Mouse (Mus musculus) G1E (cell line): ENCODE measurements at regions not wholly inside any gene's neighbourhood (a gene's known extent, or its start where the extent isn't known, plus 50 kb on each side); places are given as distances from the start of the nearest gene placed in this dataset.

Experiments
- ATAC-seq: 2 replicates; pipeline ENCODE4 v1.8.0; 2016; ENCODE audit warnings: mild to moderate bottlenecking; ENCODE audit not compliant: insufficient number of reproducible peaks, poor library complexity, low FRiP score, severe bottlenecking; ENCODE audit errors: extremely low read depth
- DNase-seq: peaks from one replicate; pipeline ENCODE4 v3.0.0; 2012; ENCODE audit warnings: low spot score
- H3K27me3 ChIP-seq: 2 replicates; pipeline ENCODE4 v1.6.1; 2012; ENCODE audit warnings: mild to moderate bottlenecking, low read length, inconsistent platforms; ENCODE audit not compliant: insufficient read depth
- H3K36me3 ChIP-seq: replicated peaks from 2 replicates; pipeline ENCODE3; 2012; ENCODE audit warnings: mild to moderate bottlenecking, inconsistent platforms
- H3K4me1 ChIP-seq: 2 replicates; pipeline ENCODE4 v1.6.1; 2012; ENCODE audit warnings: low read depth, low read length, inconsistent platforms, mixed read lengths; ENCODE audit not compliant: insufficient read depth
- H3K4me3 ChIP-seq: 2 replicates; pipeline ENCODE4 v1.5.1; 2012; ENCODE audit warnings: low read depth, mild to moderate bottlenecking, inconsistent platforms, low read length, moderate library complexity, mixed read lengths
- H3K9me3 ChIP-seq: replicated peaks from 2 replicates; pipeline ENCODE4 v1.6.1; 2012; ENCODE audit warnings: inconsistent platforms
- CTCF ChIP-seq: IDR thresholded peaks from 2 replicates; pipeline ENCODE4 v1.5.1; 2012; ENCODE audit warnings: low read depth, low read length, inconsistent platforms, mixed read lengths
- GATA1 ChIP-seq: IDR thresholded peaks from 2 replicates; pipeline ENCODE4 v1.6.1; 2012; ENCODE audit warnings: borderline replicate concordance, low read length, inconsistent platforms, mixed read lengths
- GATA2 ChIP-seq: IDR thresholded peaks from 2 replicates; pipeline ENCODE4 v1.6.1; 2012; ENCODE audit warnings: low read depth, low read length, inconsistent platforms, borderline replicate concordance
- POLR2AphosphoS5 ChIP-seq: IDR thresholded peaks from 2 replicates; pipeline ENCODE4 v1.6.1; 2012; ENCODE audit warnings: low read depth, low read length, inconsistent platforms; ENCODE audit not compliant: insufficient replicate concordance
- TAL1 ChIP-seq: conservative IDR thresholded peaks from 2 replicates; pipeline ENCODE4 v1.6.1; 2012; ENCODE audit warnings: low read depth, low read length, inconsistent platforms, mixed read lengths

DNA sequence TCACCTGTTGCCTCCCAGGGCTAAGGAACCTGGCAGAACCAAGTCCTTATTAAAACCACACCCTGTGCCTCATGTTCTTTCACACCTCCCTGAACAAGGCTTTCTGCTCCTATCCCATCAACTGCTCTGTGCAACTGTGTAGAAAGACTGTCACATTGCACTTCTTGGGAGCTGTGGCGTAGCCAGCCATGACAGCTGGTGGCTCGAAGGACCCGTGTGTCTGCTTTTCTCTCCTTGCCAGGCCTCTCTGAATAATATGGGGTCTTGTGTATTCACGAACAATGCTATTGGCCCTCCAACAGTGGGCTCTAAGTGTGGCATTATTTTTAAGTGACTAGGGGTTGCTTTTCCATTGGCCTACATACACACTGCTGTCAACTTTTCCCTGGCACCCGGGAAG lies 347.3 kb downstream of the Cd83 start:
- TF ChIP-seq GATA2 = no peak
- TF ChIP-seq GATA1 = no peak
- no peak for TF ChIP-seq TAL1
- no peak for TF ChIP-seq CTCF
- TF ChIP-seq POLR2AphosphoS5 = no peak
- DNase-seq (no peak), ATAC-seq (no peak)
- Histone ChIP-seq H3K4me1 (no peaks in the 10 kb centered on the region), H3K9me3 (no peaks in the 10 kb centered on the region), H3K27me3 (peaks cover 7% of the 10 kb centered on the region; the same call in 1 of the 2 replicates), H3K36me3 (no peaks in the 10 kb centered on the region), H3K4me3 (no peak overlapping the region)

DNA sequence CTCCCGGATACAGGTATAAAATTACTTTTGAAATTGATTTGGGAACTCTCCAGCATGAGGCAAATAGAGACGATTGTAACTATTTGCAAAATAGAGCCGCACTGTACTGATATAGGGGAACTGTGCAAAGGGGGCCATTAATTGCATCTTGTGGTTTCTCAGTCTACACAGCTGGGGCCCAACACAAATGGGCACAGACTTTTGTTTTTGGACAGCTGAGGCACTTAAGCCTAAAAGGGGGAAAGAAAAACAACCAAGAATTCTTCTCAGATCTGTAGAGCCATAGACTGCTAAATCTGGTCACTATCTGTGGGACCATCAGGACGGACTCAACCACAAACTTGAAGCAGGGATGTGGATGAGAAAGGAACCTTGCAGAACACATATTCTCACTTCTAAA lies 347.9 kb downstream of the Cd83 start:
- Histone ChIP-seq H3K4me3 (no peak overlapping the region), H3K27me3 (peaks cover 7% of the 10 kb centered on the region; the same call in 1 of the 2 replicates), H3K4me1 (no peaks in the 10 kb centered on the region), H3K9me3 (no peaks in the 10 kb centered on the region), H3K36me3 (no peaks in the 10 kb centered on the region)
- DNase-seq = no peak
- no peak for TF ChIP-seq GATA1
- no peak for TF ChIP-seq CTCF
- no peak for TF ChIP-seq POLR2AphosphoS5
- ATAC-seq = no peak

DNA sequence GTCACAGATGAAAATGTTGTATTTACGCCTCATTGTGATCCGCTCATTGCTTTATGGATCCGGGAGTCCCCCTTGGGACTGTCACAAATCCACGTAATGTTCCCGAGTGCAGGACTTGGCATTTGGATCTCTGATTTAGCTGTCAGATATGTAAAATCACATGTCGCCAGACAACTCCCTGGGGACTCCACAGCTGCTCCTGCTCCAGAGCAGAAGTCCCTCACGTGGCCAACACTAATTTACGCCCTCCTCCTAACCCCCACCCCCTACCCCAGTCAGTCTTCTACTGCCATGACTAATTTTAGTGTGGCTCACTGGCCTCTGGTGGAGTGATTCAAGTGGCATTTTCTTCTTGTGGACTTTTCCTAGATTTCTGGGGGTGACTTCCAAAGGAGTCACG lies 348.9 kb downstream of the Cd83 start:
- DNase-seq = no peak

DNA sequence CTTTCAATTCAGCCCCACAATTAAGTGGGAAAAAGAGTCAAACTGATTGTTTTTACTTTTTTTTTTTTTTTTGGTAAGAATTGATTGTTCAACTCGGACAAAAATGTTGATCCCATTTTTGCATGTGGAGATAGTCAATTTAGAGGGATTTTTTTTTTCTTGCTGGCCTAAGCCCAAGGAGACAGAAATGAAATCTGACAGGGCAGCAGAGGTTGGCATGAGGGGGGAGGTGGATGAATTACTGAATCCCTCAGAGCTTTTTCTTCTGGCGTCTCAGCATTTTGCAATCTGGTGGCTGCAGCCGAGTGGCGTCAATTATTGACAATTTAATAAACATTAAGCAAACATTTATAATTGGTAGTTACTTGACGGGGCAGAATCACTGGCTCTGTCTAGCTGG lies 356.6 kb downstream of the Cd83 start:
- TF ChIP-seq POLR2AphosphoS5 (no peak), GATA1 (no peak), TAL1 (no peak), GATA2 (no peak), CTCF (no peak)
- DNase-seq = no peak
- no peak for ATAC-seq

More for the DNA sequence above, 348.9 kb downstream of the Cd83 start:
- no peak for ATAC-seq
- Histone ChIP-seq H3K9me3 (no peaks in the 10 kb centered on the region), H3K4me1 (no peaks in the 10 kb centered on the region), H3K27me3 (peaks cover 7% of the 10 kb centered on the region), H3K36me3 (no peaks in the 10 kb centered on the region), H3K4me3 (no peak overlapping the region)
- TF ChIP-seq POLR2AphosphoS5 = no peak
- TF ChIP-seq GATA2 = no peak
- TF ChIP-seq CTCF = no peak
- TF ChIP-seq GATA1 = no peak
- TF ChIP-seq TAL1 = no peak

DNA sequence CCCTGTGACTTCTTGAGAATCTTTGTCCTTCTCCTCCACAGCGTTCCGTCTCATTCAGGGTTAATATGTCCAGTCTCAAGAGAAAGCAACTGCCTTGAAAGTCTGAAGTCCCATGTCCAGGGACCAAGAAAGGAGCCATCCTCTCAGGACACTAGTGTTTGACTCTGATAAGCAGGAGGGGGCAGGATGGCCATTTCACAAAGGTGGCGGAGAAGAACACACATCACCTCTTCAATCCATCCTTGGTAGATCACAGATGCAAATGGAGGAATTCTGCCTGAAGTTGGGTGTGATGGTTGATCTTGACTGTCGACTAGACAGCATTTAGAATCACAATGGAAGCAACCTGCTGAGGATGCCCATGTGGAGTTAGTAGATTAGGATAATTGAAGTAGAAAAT lies 360.9 kb downstream of the Cd83 start:
- no peak for TF ChIP-seq CTCF
- no peak for TF ChIP-seq GATA2
- TF ChIP-seq GATA1 = no peak
- TF ChIP-seq TAL1 = no peak
- DNase-seq (no peak), ATAC-seq (no peak)
- H3K9me3 ChIP-seq = peaks cover 6% of the 10 kb centered on the region; the same call in 1 of the 2 replicates
- H3K27me3 ChIP-seq = no peaks in the 10 kb centered on the region; the same call in 1 of the 2 replicates
- H3K4me3 ChIP-seq = no peak overlapping the region
- no peaks in the 10 kb centered on the region for H3K36me3 ChIP-seq
- no peaks in the 10 kb centered on the region for H3K4me1 ChIP-seq

More for the DNA sequence above, 356.6 kb downstream of the Cd83 start:
- Histone ChIP-seq H3K36me3 (no peaks in the 10 kb centered on the region), H3K27me3 (peaks cover 5% of the 10 kb centered on the region), H3K9me3 (peaks cover 6% of the 10 kb centered on the region; the same call in 1 of the 2 replicates), H3K4me3 (no peak overlapping the region), H3K4me1 (no peaks in the 10 kb centered on the region)

DNA sequence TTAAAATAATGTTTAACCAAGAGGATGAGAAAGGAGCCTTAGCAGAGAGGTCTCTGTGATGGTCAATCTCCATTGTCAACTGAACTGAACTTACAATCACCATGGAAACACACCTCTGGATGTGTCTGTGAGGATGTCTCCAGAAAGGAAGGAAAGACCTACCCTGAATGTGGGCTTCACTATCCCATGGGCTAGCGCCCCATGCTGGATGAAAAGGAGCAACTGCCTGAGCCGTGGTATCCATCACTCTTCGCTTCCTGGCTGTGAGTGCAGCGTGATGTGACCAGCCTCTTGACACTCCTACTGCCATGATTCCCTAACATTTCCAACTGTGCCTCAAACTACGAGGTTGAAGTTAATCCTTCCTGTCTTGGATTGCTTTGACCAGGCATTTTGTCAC lies 363.3 kb downstream of the Cd83 start:
- TF ChIP-seq TAL1 = no peak
- no peak for TF ChIP-seq CTCF
- TF ChIP-seq POLR2AphosphoS5 = no peak
- TF ChIP-seq GATA1 = no peak
- TF ChIP-seq GATA2 = no peak
- no peak for DNase-seq
- H3K36me3 ChIP-seq = no peaks in the 10 kb centered on the region
- ATAC-seq = no peak
- H3K4me3 ChIP-seq = no peak overlapping the region
- peaks cover 6% of the 10 kb centered on the region; the same call in 1 of the 2 replicates for H3K9me3 ChIP-seq
- no peaks in the 10 kb centered on the region for H3K4me1 ChIP-seq
- no peaks in the 10 kb centered on the region for H3K27me3 ChIP-seq

DNA sequence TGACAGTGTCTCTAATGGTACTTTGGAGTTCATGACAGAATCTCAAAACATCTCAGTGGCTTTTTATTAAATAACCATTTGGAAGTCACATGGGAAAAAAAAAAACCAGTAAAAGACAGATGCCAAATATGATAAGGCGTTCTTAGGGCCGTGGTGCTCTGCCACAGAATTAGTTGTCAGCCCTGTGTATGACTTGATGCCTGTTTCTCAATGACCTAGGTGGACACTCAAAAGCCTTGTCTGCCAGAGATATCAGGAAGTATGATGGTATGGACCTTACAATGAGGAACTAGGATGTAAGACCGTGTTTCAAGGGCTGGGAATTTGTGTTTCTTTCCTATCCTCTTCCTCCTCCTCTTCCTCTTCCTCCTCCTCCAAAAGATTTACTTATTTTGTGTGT lies 364.9 kb downstream of the Cd83 start:
- Histone ChIP-seq H3K9me3 (peaks cover 11% of the 10 kb centered on the region), H3K36me3 (no peaks in the 10 kb centered on the region), H3K4me1 (no peaks in the 10 kb centered on the region), H3K27me3 (no peaks in the 10 kb centered on the region), H3K4me3 (no peak overlapping the region)
- no peak for TF ChIP-seq CTCF
- no peak for TF ChIP-seq GATA1
- no peak for TF ChIP-seq TAL1
- no peak for TF ChIP-seq GATA2
- no peak for TF ChIP-seq POLR2AphosphoS5
- ATAC-seq = no peak
- DNase-seq = no peak
